Mouse (Mus musculus) liver, embryonic 15.5 days (tissue): ENCODE measurements around the gene 1810049J17Rik. TPM values are rescaled to one million over a fixed set of nuclear protein-coding genes. Genes with fewer than 3 reads are reported as not detected.
A peak's percentile ranks its signal among the peaks of the same experiment; 100 is the strongest.

Experiments
- ATAC-seq: fragments of 200-750 bp; cut with Nextera tagmentation; 2 replicates; pipeline ENCODE4 v1.8.0; 2017; ENCODE audit warnings: moderate number of reproducible peaks, mild to moderate bottlenecking, moderate library complexity; ENCODE audit not compliant: insufficient read depth
- H3K27ac ChIP-seq: fragments of 300-500 bp; sonication (generic); replicated peaks from 2 replicates; pipeline ENCODE4 v1.5.1; 2015; ENCODE audit warnings: mild to moderate bottlenecking, inconsistent platforms
- H3K27me3 ChIP-seq: fragments of 300-500 bp; sonication (generic); 2 replicates; pipeline ENCODE4 v1.6.1; 2015; ENCODE audit warnings: mild to moderate bottlenecking, inconsistent platforms
- H3K36me3 ChIP-seq: fragments of 300-500 bp; sonication (generic); replicated peaks from 2 replicates; pipeline ENCODE4 v1.6.1; 2015; ENCODE audit warnings: moderate library complexity, mild to moderate bottlenecking, inconsistent platforms
- H3K4me1 ChIP-seq: fragments of 300-500 bp; sonication (generic); replicated peaks from 2 replicates; pipeline ENCODE4 v1.6.1; 2015; ENCODE audit warnings: inconsistent platforms
- H3K4me2 ChIP-seq: fragments of 300-500 bp; sonication (generic); 2 replicates; pipeline ENCODE4 v1.6.1; 2015; ENCODE audit warnings: moderate library complexity, mild to moderate bottlenecking, inconsistent platforms
- H3K4me3 ChIP-seq: fragments of 300-500 bp; sonication (generic); replicated peaks from 2 replicates; pipeline ENCODE4 v1.5.1; 2015; ENCODE audit warnings: mild to moderate bottlenecking, inconsistent platforms
- H3K9ac ChIP-seq: fragments of 300-500 bp; sonication (generic); 2 replicates; pipeline ENCODE4 v1.6.1; 2015; ENCODE audit warnings: moderate library complexity, mild to moderate bottlenecking, inconsistent platforms
- H3K9me3 ChIP-seq: fragments of 300-500 bp; sonication (generic); replicated peaks from 2 replicates; pipeline ENCODE4 v1.6.1; 2016; ENCODE audit warnings: inconsistent platforms
- WGBS: fragments of 180-500 bp; shearing (Covaris S2); methylation state at CpG from one replicate; pipeline ENCODE4 v1.1.7; 2015; ENCODE audit warnings: mixed read lengths; ENCODE audit not compliant: insufficient replicate concordance; 5-methylcytosine and 5-hydroxymethylcytosine counted together
- polyA plus RNA-seq: library from polyadenylated mRNA; unstranded; fragments of >200 nt; fragmentation: Nextera tagmentation; extraction: Ambion mirVana; gene quantifications from 2 replicates; pipeline ENCODE4 v1.2.1, GENCODE M21; 2015

The 1810049J17Rik gene
- polyA plus RNA-seq, 1 experiment from 2014 or later = 0.77 TPM

GRCm38 (mm10) chr15:12321091-12321787 is 460 bp downstream of the 1810049J17Rik start, which contains the start of gene Golph3:
Gene Golph3, plus strand, starts transcription at chr15:12321450.
- WGBS = under 1% methylated on average over 73 of the region's 74 CpGs

GRCm38 (mm10) chr15:12320441-12321090 is 1.1 kb downstream of the 1810049J17Rik start:
- Histone ChIP-seq H3K9ac (peak overlapping the region; percentile 100), H3K4me1 (peaks cover 41% of the 10 kb centered on the region), H3K36me3 (peaks cover under 1% of the 10 kb centered on the region; the same call in 1 of the 2 replicates), H3K4me3 (peak overlapping the region; percentile 100), H3K27ac (peak overlapping the region; percentile 94), H3K4me2 (peak overlapping the region; percentile 92), H3K27me3 (peaks cover 5% of the 10 kb centered on the region), H3K9me3 (no peaks in the 10 kb centered on the region)
- 3% methylated on average over 22 of the region's 22 CpGs for WGBS
- ATAC-seq = peak; percentile 16

More at GRCm38 (mm10) chr15:12321091-12321787, 460 bp downstream of the 1810049J17Rik start, which contains the start of gene Golph3:
- H3K4me1 ChIP-seq = peaks cover 48% of the 10 kb centered on the region
- peaks cover 5% of the 10 kb centered on the region for H3K27me3 ChIP-seq
- ATAC-seq = peak; percentile 89
- H3K36me3 ChIP-seq = peaks cover 4% of the 10 kb centered on the region
- H3K4me3 ChIP-seq = peak within 1 kb of the TSS; percentile 100
- peak within 1 kb of the TSS; percentile 100 for H3K9ac ChIP-seq
- no peaks in the 10 kb centered on the region for H3K9me3 ChIP-seq
- peak within 1 kb of the TSS; percentile 92 for H3K4me2 ChIP-seq
- H3K27ac ChIP-seq = peak within 1 kb of the TSS; percentile 94

- Histone ChIP-seq H3K4me2 (peak overlapping the region; percentile 92), H3K9me3 (no peaks in the 10 kb centered on the region), H3K36me3 (no peaks in the 10 kb centered on the region), H3K9ac (no peak overlapping the region), H3K27me3 (peaks cover 5% of the 10 kb centered on the region), H3K4me3 (peak overlapping the region; percentile 100; the same call in 1 of the 2 replicates), H3K27ac (no peak overlapping the region), H3K4me1 (peaks cover 37% of the 10 kb centered on the region)
- 46% methylated on average over 5 of the region's 5 CpGs for WGBS
- ATAC-seq = no peak
Measured at GRCm38 (mm10) chr15:12319889-12320288, 1.8 kb downstream of the 1810049J17Rik start.

GRCm38 (mm10) chr15:12318451-12318850 is 3.2 kb downstream of the 1810049J17Rik start:
- no peak for ATAC-seq

DNA sequence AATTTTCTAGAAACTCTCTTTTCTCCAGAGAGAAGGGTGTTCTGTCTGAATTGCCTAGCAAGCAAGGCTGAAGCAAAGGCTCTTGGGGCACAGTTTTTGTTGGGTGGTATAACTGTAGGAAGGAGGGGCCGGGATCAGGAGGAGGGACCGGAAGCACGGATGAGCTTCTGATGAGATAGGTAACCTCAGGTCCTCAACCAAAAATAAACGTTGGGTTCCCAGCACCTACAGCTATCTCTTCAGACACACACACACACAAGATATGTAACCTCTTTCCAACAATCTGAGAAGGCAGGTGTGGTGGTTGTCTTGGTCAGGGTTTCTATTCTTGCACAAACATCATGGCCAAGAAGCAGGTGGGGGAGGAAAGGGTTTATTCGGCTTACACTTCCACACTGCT is 4.4 kb downstream of the 1810049J17Rik start:
- 30% methylated on average over 5 of the region's 5 CpGs for WGBS
- no peak overlapping the region for H3K9ac ChIP-seq
- H3K27ac ChIP-seq = no peak overlapping the region
- H3K27me3 ChIP-seq = peaks cover 5% of the 10 kb centered on the region
- H3K36me3 ChIP-seq = no peaks in the 10 kb centered on the region
- no peak overlapping the region for H3K4me2 ChIP-seq
- no peak for ATAC-seq
- H3K4me1 ChIP-seq = peaks cover 31% of the 10 kb centered on the region
- H3K9me3 ChIP-seq = no peaks in the 10 kb centered on the region
- no peak overlapping the region for H3K4me3 ChIP-seq

More at GRCm38 (mm10) chr15:12318451-12318850, 3.2 kb downstream of the 1810049J17Rik start:
- H3K4me2 ChIP-seq = no peak overlapping the region
- H3K27me3 ChIP-seq = peaks cover 5% of the 10 kb centered on the region
- peaks cover 31% of the 10 kb centered on the region for H3K4me1 ChIP-seq
- WGBS = 65% methylated on average over 8 of the region's 8 CpGs
- H3K9ac ChIP-seq = no peak overlapping the region
- H3K9me3 ChIP-seq = no peaks in the 10 kb centered on the region
- H3K36me3 ChIP-seq = no peaks in the 10 kb centered on the region
- no peak overlapping the region for H3K4me3 ChIP-seq
- H3K27ac ChIP-seq = no peak overlapping the region

DNA sequence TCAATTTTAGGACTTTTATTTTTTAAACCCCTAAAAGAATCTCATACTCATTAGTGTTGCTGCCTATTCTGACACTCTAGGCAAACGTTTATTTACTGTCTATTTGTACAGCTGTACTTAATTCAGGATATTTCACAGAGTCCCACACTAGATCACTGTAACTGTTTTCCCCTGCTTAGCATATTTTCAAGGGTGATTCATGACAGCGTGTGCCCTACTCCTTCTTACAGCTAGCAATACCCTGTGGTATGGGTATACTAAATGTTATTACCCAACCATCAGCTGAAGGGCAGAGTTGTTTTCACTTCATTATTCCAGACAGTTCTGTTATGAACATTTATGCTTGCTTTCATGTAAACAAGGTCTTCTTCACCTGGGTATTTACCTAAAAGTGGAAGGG is 5.7 kb downstream of the 1810049J17Rik start:
- Histone ChIP-seq H3K4me1 (peaks cover 31% of the 10 kb centered on the region), H3K9ac (no peak overlapping the region), H3K27ac (no peak overlapping the region), H3K4me3 (no peak overlapping the region), H3K4me2 (no peak overlapping the region), H3K9me3 (no peaks in the 10 kb centered on the region), H3K36me3 (no peaks in the 10 kb centered on the region), H3K27me3 (peaks cover 5% of the 10 kb centered on the region)
- no peak for ATAC-seq
- 56% methylated on average over 2 of the region's 2 CpGs for WGBS

GRCm38 (mm10) chr15:12314584-12314983 is 7.1 kb downstream of the 1810049J17Rik start:
- Histone ChIP-seq H3K4me2 (no peak overlapping the region), H3K36me3 (no peaks in the 10 kb centered on the region), H3K27me3 (no peaks in the 10 kb centered on the region), H3K4me3 (no peak overlapping the region), H3K9me3 (no peaks in the 10 kb centered on the region), H3K4me1 (peaks cover 25% of the 10 kb centered on the region), H3K27ac (no peak overlapping the region), H3K9ac (no peak overlapping the region)
- no peak for ATAC-seq
- 71% methylated on average over 5 of the region's 5 CpGs for WGBS

GRCm38 (mm10) chr15:12313255-12313654 is 8.4 kb downstream of the 1810049J17Rik start:
- Histone ChIP-seq H3K9me3 (no peaks in the 10 kb centered on the region), H3K27ac (no peak overlapping the region), H3K4me1 (peaks cover 25% of the 10 kb centered on the region), H3K4me2 (no peak overlapping the region), H3K4me3 (no peak overlapping the region), H3K9ac (no peak overlapping the region), H3K27me3 (no peaks in the 10 kb centered on the region), H3K36me3 (no peaks in the 10 kb centered on the region)
- 14% methylated on average over 1 of the region's 1 CpGs for WGBS
- no peak for ATAC-seq

GRCm38 (mm10) chr15:12311465-12311864 is 10.2 kb downstream of the 1810049J17Rik start:
- 59% methylated on average over 7 of the region's 7 CpGs for WGBS
- no peaks in the 10 kb centered on the region for H3K27me3 ChIP-seq
- peaks cover 29% of the 10 kb centered on the region for H3K4me1 ChIP-seq
- H3K9ac ChIP-seq = no peak overlapping the region
- no peaks in the 10 kb centered on the region for H3K36me3 ChIP-seq
- no peaks in the 10 kb centered on the region for H3K9me3 ChIP-seq
- H3K4me2 ChIP-seq = no peak overlapping the region
- no peak for ATAC-seq
- no peak overlapping the region for H3K4me3 ChIP-seq
- no peak overlapping the region for H3K27ac ChIP-seq

- Histone ChIP-seq H3K9me3 (no peaks in the 10 kb centered on the region), H3K9ac (no peak overlapping the region), H3K27me3 (no peaks in the 10 kb centered on the region), H3K4me3 (no peak overlapping the region), H3K4me2 (no peak overlapping the region), H3K36me3 (no peaks in the 10 kb centered on the region), H3K27ac (no peak overlapping the region), H3K4me1 (peaks cover 37% of the 10 kb centered on the region)
- no peak for ATAC-seq
- WGBS = 43% methylated on average over 4 of the region's 4 CpGs
Measured at GRCm38 (mm10) chr15:12310676-12311075, 11.0 kb downstream of the 1810049J17Rik start.

DNA sequence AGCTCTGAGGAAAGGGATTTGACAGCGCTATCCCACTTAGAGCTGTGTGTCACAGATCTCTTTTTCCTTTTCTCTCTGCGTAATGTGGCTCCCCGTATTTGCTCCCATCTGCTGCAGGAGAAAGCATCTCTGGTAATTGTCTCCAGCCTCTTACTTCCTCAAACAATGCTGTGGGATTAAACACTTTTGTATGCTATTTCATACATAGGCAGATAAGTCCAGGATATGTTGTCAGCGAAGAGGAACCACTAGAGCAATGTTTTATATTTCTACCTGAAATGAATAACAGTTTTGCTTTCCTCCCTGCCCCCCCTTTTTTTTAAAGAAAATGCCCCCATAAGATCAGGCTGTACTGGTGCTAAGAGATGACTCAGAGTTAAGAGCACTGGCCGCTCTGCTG is 13.2 kb downstream of the 1810049J17Rik start:
- Histone ChIP-seq H3K36me3 (no peaks in the 10 kb centered on the region), H3K4me3 (no peak overlapping the region), H3K27ac (no peak overlapping the region), H3K4me1 (peaks cover 37% of the 10 kb centered on the region), H3K9me3 (no peaks in the 10 kb centered on the region), H3K4me2 (no peak overlapping the region), H3K9ac (no peak overlapping the region), H3K27me3 (no peaks in the 10 kb centered on the region)
- ATAC-seq = no peak
- 78% methylated on average over 5 of the region's 5 CpGs for WGBS
